Mouse (Mus musculus) erythroblast, embryonic 14.5 days (primary cell): ENCODE measurements around the gene Vps33a.

Source experiments
- GATA1 ChIP-seq: IDR thresholded peaks from 2 replicates; pipeline ENCODE4 v1.6.1; 2012; ENCODE audit warnings: low read length, inconsistent platforms, mixed read lengths
- TAL1 ChIP-seq: IDR thresholded peaks from 3 replicates; pipeline ENCODE4 v1.6.1; 2012; ENCODE audit warnings: low read length, inconsistent platforms, mixed read lengths

- no peak for TF ChIP-seq GATA1
- no peak for TF ChIP-seq TAL1
Observed at GRCm38 (mm10) chr5:123499717-123500116, 73.1 kb downstream of the Vps33a start.
